Mouse (Mus musculus) liver, embryonic 14.5 days (tissue): Measurements from ENCODE around the gene Prkar2a. TPM values are rescaled to one million over a fixed set of nuclear protein-coding genes. Genes with fewer than 3 reads are reported as not detected.

Experiments used
- ATAC-seq: fragments of 200-750 bp; cut with Nextera tagmentation; 2 replicates; pipeline ENCODE4 v1.8.0; 2017; ENCODE audit warnings: moderate number of reproducible peaks, mild to moderate bottlenecking, moderate library complexity; ENCODE audit not compliant: insufficient read depth
- DNase-seq, 3 experiments: peaks; one replicate each; pipeline ENCODE4 v3.0.0-alpha.2; 2012 to 2013; ENCODE audit warnings: low read depth in 3 of 3, low spot score in 3 of 3
- H3K27ac ChIP-seq: fragments of 300-500 bp; sonication (generic); 2 replicates; pipeline ENCODE4 v1.5.1; 2014; ENCODE audit warnings: moderate library complexity, mild to moderate bottlenecking, control low read depth, inconsistent platforms
- H3K27me3 ChIP-seq: fragments of 300-500 bp; sonication (generic); 2 replicates; pipeline ENCODE4 v1.6.1; 2014; ENCODE audit warnings: mild to moderate bottlenecking, low read length, moderate library complexity; ENCODE audit not compliant: control insufficient read depth, insufficient read depth
- H3K36me3 ChIP-seq: fragments of 300-500 bp; sonication (generic); replicated peaks from 2 replicates; pipeline ENCODE4 v1.6.1; 2014; ENCODE audit warnings: low read depth; ENCODE audit not compliant: control insufficient read depth, insufficient read depth
- H3K4me1 ChIP-seq, 2 experiments: fragments of 200-500 bp in 1 of 2; fragments of 300-500 bp in 1 of 2; sonication (generic) in 1 of 2; replicated peaks; 2 replicates each; pipeline ENCODE4 v1.6.1; 2012 to 2014; ENCODE audit warnings: antibody characterized with exemption in 1 of 2, inconsistent platforms in 1 of 2, low read length in 1 of 2; ENCODE audit not compliant: control insufficient read depth in 2 of 2, insufficient read depth in 2 of 2
- H3K4me2 ChIP-seq: fragments of 300-500 bp; sonication (generic); 2 replicates; pipeline ENCODE4 v1.6.1; 2014; ENCODE audit warnings: low read depth, mild to moderate bottlenecking, control low read depth, moderate library complexity
- H3K4me3 ChIP-seq, 2 experiments: fragments of 200-500 bp in 1 of 2; fragments of 300-500 bp in 1 of 2; sonication (generic) in 1 of 2; 2 replicates each; pipeline ENCODE4 v1.5.1; 2012 to 2014; ENCODE audit warnings: low read depth in 2 of 2, low read length in 2 of 2, mild to moderate bottlenecking in 2 of 2, control low read depth in 1 of 2, inconsistent platforms in 1 of 2, moderate library complexity in 1 of 2; ENCODE audit not compliant: insufficient read depth in 1 of 2
- H3K9ac ChIP-seq: fragments of 300-500 bp; sonication (generic); replicated peaks from 2 replicates; pipeline ENCODE4 v1.6.1; 2014; ENCODE audit warnings: mild to moderate bottlenecking, control low read depth, moderate library complexity
- H3K9me3 ChIP-seq: fragments of 300-500 bp; sonication (generic); 2 replicates; pipeline ENCODE4 v1.6.1; 2016; ENCODE audit warnings: low read length, mixed read lengths; ENCODE audit not compliant: control insufficient read depth
- CTCF ChIP-seq: IDR thresholded peaks from 2 replicates; pipeline ENCODE4 v1.5.1; 2016; ENCODE audit warnings: antibody characterized with exemption, low read depth, control low read depth
- EP300 ChIP-seq: IDR thresholded peaks from 2 replicates; pipeline ENCODE4 v1.6.1; 2016; ENCODE audit warnings: antibody characterized with exemption, low read depth
- WGBS: fragments of 180-500 bp; shearing (Covaris S2); extraction: QIAGEN DNeasy Blood & Tissue Kit; methylation state at CpG from one replicate; pipeline ENCODE4 v1.1.7; 2014; ENCODE audit not compliant: insufficient replicate concordance; 5-methylcytosine and 5-hydroxymethylcytosine counted together
- polyA plus RNA-seq, 2 experiments: library from polyadenylated mRNA; depleted of rRNA in 1 of 2; stranded (reverse) in 1 of 2; unstranded in 1 of 2; fragments of >200 nt; fragmentation: Nextera tagmentation in 1 of 2; extraction: Ambion mirVana in 1 of 2; gene quantifications; 2 replicates each; pipeline versions ENCODE4 v1.2.1 to v1.2.3; 2012 to 2014

Gene Prkar2a
- polyA plus RNA-seq, 2 experiments: 6.4 to 9.9 TPM

DNA sequence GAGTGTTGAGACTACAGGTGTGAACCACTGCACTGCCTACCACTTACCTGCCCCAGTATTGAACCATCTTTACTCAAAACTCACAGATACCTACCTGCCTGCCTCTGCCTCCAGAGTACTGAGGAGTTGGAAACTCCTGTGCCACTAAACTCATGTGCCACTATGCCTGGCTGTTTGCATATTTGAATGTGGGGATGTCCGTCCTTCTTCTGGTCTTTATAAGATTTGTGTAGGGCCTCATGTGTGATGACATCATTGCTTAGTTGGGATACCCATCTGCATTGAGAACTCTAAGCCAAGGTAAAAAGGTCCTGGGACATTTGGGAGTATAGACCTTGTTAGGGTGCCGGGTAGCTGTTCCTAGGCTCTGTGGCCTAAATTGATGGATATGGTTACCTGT is 98.0 kb downstream of the Prkar2a start:
- no peak for DNase-seq
- H3K9ac ChIP-seq: no peak overlapping the region
- 85% methylated on average over 2 of the region's 2 CpGs for WGBS
- TF ChIP-seq EP300 (no peak), CTCF (no peak)
- peaks cover 18 to 35% of the 10 kb centered on the region in 2 experiments for H3K4me1 ChIP-seq
- H3K9me3 ChIP-seq: no peaks in the 10 kb centered on the region
- ATAC-seq: no peak
- H3K27ac ChIP-seq: no peak overlapping the region
- H3K4me3 ChIP-seq: no peak overlapping the region
- peaks cover 4% of the 10 kb centered on the region for H3K36me3 ChIP-seq
- no peak overlapping the region for H3K4me2 ChIP-seq
- no peaks in the 10 kb centered on the region for H3K27me3 ChIP-seq

DNA sequence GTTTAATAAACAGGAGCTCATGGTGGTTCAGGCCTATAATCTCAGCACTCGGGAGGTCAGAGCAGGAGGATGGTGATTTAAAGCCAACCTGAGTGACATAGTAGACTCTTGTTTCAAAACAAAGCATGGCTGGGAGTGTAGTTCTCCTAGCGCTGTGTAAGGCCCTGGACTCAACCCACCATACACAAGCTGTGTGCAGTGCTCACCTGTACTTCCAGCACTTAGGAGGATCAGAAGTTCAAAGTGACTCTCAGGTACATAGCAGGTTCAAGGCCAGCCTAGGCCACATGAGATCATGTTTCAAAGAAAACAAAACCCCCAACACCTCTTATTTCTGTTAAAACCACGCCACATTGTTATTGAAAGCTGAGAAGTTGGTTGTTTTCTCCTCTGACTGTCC is 99.6 kb downstream of the Prkar2a start:
- Histone ChIP-seq H3K4me2 (no peak overlapping the region), H3K4me1 (peaks cover 34 to 42% of the 10 kb centered on the region in 2 experiments), H3K27ac (no peak overlapping the region), H3K4me3 (no peak overlapping the region), H3K9me3 (no peaks in the 10 kb centered on the region), H3K36me3 (peaks cover 4% of the 10 kb centered on the region), H3K27me3 (no peaks in the 10 kb centered on the region), H3K9ac (no peak overlapping the region)
- TF ChIP-seq EP300 (no peak), CTCF (no peak)
- WGBS: 78% methylated on average over 3 of the region's 3 CpGs
- ATAC-seq: no peak
- no peak for DNase-seq

DNA sequence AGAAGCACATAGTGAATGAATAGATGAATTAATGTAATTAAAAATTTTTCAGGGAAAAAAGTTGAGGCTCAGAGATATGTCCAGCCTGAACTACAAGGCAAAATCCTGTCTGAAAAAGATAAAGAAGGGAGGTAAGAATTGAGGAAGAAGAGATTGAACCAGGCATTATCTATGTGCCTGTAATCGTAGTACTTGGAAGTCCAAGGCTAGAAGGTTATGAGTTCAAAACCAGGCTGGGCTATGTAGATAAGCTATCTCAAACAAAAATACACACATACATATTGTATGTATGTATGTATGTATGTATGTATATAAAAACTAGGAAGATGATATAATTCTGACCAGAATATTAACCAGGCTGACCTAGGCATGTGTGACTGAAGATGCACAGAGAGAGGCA is 103.2 kb downstream of the Prkar2a start:
- Histone ChIP-seq H3K4me3 (no peak overlapping the region), H3K4me2 (peak overlapping the region; percentile 22; the same call in 1 of the 2 replicates), H3K9me3 (no peaks in the 10 kb centered on the region), H3K4me1 (peaks cover 54 to 59% of the 10 kb centered on the region in 2 experiments), H3K27ac (peak overlapping the region; percentile 38; the same call in 1 of the 2 replicates), H3K27me3 (no peaks in the 10 kb centered on the region), H3K36me3 (peaks cover 17% of the 10 kb centered on the region), H3K9ac (no peak overlapping the region)
- ATAC-seq (peak; percentile 44; the same call in 1 of the 2 replicates), DNase-seq (peak; percentile 41 to 62 (median 53))
- 13% methylated on average over 1 of the region's 1 CpGs for WGBS
- TF ChIP-seq EP300: peak; percentile 71
- no peak for TF ChIP-seq CTCF

DNA sequence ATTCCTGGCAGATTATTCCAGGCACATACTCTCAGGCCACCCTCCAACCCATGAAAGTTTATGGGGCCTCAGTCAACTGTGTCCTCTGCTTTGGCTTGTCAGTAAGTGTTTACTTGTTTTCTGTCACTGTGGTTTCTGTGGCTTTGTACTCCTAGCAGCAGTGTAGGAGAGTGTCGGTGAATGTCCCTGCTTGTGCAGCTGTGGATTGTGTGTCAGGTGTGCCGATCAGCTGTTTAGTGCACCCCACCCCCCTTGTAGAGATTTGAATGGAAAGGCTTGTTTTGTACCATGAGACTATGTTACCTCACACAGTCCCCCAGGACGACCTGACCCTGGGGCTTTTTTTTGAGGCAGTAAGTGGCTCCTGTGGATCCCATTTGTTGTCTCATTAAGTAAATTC is 103.6 kb downstream of the Prkar2a start:
- TF ChIP-seq CTCF (no peak), EP300 (no peak)
- 28% methylated on average over 3 of the region's 3 CpGs for WGBS
- H3K4me3 ChIP-seq: no peak overlapping the region
- peak overlapping the region; percentile 22; the same call in 1 of the 2 replicates for H3K4me2 ChIP-seq
- no peaks in the 10 kb centered on the region for H3K9me3 ChIP-seq
- no peak overlapping the region for H3K9ac ChIP-seq
- H3K27ac ChIP-seq: peak overlapping the region; percentile 38; the same call in 1 of the 2 replicates
- peaks cover 21% of the 10 kb centered on the region for H3K36me3 ChIP-seq
- H3K4me1 ChIP-seq: peaks cover 54 to 59% of the 10 kb centered on the region in 2 experiments
- ATAC-seq (no peak), DNase-seq (no peak)
- no peaks in the 10 kb centered on the region for H3K27me3 ChIP-seq

DNA sequence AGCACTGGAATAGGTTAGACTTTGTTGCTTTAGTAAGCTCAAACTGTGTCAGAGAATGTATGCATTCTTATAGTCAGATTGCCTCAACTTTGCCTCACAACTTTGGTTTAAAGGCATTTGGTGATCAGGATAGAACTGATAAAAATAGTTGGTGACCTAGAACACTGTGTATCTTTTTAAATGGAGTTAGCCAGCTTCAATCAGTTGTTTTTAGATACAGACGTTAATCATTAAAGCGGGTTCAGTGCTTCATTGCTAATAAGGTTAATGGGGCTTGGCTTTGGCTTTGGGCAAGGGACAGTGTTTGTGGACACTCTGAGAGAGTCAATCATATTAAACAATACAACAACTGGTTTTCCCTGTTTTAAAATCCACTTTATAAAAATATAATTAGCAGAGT is 106.2 kb downstream of the Prkar2a start:
- H3K4me1 ChIP-seq: peaks cover 54% of the 10 kb centered on the region in 2 experiments
- no peaks in the 10 kb centered on the region for H3K27me3 ChIP-seq
- H3K27ac ChIP-seq: peak overlapping the region; percentile 66
- H3K9ac ChIP-seq: peak overlapping the region; percentile 29; the same call in 1 of the 2 replicates
- peak overlapping the region; percentile 69 for H3K4me2 ChIP-seq
- DNase-seq (no peak), ATAC-seq (peak; percentile 17; the same call in 1 of the 2 replicates)
- no peaks in the 10 kb centered on the region for H3K9me3 ChIP-seq
- H3K4me3 ChIP-seq: no peak overlapping the region
- TF ChIP-seq EP300 (no peak), CTCF (no peak)
- WGBS: 51% methylated on average over 2 of the region's 2 CpGs
- H3K36me3 ChIP-seq: peaks cover 40% of the 10 kb centered on the region
